Mouse (Mus musculus) embryo, embryonic 11 days (tissue): ENCODE measurements at regions not wholly inside any gene's neighbourhood (a gene's known extent, or its start where the extent isn't known, plus 50 kb on each side); places are given as distances from the start of the nearest gene placed in this dataset.

Source experiments
- DNase-seq: peaks from one replicate; pipeline ENCODE4 v3.0.0-alpha.2; 2015

DNA sequence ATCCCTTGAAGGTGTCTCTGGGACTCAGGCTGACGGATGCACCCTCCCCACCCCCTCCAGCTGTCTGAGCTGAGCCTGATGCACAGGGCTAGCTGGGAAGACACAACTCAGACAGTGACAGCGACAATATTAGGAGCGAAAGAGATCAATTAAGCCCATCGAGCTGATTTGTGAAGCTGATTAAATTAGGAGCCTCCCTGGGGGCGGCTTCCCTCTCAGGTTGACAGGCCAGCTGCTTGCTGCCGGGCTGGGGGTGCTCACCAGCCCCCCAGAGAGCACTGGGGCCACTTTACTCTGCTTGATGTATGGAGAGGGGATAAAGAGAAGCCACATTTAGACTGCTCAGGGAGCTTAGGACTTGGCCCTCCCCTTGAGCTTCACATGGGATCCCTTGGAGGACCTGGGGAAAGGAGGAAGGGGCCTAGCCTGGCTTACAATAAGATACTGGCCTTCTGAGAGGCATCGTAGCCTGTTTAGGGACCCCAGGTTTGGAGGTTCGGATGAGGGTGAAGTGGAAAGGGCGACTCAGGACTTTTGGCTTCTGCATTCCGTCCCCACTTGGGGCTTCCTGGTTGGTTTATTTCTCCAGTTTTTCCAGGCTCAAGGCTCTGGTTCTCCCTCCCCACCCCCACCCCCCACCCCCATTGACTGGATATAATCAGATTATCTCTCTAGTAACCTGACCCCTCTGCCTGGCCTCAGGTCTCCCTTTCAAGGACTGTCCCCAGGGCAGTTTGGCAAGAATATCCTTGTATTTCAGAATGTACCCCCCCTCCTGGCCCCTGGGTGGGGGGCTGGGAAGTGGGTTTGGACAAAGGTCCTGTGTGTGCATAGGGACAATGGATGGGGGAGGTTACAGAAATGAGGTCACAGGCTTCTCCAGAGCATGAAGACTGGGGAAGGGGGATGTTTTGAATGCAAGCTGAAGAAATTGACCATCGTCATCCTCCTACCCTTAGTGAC lies 283.4 kb downstream of the Rps24 start:
- DNase-seq: peak; percentile 75

DNA sequence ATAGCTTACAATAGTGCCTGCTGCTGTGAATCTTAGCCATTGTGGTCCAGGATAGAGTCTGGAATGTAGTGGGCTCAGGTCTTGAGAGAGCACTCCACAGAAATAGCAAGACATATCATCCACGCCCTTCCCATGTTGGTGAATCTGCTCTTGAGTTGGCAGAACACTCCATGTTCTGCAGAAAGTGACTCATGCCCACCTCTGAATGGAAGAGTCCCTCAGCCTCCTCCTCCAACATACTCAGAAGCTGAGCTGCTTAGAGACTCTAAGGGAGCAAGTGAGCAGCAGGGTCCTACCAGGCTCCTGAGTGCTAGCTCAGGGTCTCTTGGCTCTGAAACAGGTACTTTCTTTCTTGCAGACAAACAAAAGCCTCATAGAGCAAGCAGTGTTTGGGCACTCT lies 284.7 kb downstream of the Rps24 start:
- DNase-seq: no peak

GRCm38 (mm10) chr14:24772129-24772528 lies 285.2 kb downstream of the Rps24 start:
- DNase-seq: no peak

GRCm38 (mm10) chr14:24778748-24779630 lies 292.1 kb downstream of the Rps24 start:
- peak; percentile 93 for DNase-seq

GRCm38 (mm10) chr14:24781674-24782073 lies 294.7 kb downstream of the Rps24 start:
- no peak for DNase-seq

GRCm38 (mm10) chr14:24783889-24784288 lies 297.0 kb downstream of the Rps24 start:
- DNase-seq: no peak

DNA sequence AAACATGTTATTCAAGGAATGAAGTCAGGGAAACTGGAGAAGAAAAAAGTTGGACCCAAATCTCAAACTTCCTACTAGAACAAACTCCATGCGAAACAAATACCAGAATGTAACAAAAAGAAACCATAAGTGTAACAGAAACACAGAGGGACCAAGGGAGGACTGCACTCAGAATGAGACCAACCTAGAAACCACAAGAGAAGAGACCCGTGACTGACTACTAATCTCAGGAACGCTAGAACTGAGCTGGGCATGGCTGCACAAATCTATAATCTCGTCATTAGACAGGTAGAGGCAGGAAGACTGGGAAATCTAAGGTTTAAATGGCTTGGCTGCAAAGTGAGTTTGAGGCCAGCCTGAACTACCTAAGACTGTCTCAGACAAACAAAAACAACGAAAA lies 298.5 kb downstream of the Rps24 start:
- no peak for DNase-seq

DNA sequence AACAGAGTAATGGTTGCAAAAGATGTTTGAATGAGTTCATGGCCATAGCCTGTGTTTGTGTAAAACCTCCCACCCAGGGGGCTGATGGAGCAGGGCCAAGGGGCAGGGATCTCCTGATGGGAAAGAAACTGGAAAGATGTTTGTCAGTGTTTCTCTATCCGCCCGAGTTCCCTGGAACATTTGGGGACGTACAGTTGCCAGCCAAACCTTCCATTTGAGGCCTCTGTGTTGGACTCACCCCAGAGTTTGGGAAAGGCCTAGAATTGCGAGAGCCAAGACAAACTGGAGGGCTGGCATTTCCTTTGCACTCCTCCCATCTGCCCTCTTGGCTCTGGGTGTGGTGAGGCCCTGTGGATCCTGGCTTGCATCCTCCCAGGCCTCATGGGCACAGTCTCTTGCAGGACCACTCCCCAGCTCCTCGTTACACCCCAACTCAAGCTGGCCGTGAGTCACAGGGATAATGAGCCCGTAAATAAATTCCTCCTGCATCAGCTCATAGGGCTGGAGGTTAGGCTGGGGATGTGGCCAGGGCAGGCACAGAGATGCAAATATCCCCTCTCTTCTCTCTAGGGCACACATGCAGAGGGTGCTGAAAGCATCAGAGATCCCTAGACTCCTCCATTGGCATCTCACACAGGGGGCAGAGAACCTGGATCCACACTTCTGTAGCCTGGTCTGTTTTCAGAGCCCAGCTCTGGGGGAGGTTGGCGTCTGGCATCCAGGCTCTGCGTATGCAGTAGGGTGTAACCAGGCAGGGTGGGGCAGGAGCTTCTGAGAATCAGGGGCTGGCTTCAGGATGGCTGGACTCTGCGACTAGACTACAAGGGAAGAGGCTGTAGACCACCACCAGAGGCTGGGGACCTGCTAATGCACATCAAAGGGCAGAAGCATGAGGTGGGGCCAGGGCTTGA lies 306.7 kb downstream of the Rps24 start:
- no peak for DNase-seq

DNA sequence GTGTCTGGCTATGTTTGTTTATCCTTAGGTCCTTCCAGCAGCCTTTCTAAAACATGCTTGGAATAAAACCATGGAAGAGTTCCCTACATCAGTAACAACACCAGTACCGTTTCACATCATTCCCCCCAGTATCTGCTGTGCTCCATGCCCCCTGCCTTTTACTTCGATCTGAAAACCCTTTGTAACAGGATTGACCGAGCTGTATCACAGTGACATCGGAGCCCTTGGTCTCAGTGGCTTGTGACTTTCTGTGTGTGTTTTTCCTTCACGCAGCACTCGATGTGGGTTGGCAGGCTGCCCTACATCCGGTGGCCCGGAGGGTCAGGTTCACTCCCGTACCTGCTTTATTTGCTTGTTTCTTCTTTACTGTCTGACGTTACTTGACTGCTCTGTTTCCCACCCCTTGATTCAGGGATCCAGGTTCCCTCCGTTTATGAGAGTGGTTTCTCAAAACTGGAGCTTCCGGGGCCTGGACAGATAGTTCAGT lies 307.5 kb downstream of the Rps24 start:
- no peak for DNase-seq

DNA sequence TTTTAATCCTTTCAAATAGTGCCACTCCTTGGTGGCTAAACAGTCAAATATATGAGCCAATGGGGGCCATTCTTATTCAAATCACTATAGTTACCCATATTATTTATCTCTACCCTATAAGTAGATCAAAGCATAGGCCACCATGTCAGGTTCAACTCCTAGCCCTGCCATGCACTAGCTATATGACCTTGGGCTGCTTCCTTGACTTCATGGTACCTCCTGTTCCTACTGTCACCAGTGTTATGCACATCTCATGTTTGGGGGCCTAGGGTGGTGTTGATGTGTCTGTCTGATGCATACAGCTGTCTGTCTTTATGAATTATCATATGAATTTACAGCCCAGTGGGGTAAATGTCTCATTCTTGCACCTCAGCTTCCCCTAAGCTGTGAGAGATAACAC lies 310.6 kb downstream of the Rps24 start:
- DNase-seq: no peak

DNA sequence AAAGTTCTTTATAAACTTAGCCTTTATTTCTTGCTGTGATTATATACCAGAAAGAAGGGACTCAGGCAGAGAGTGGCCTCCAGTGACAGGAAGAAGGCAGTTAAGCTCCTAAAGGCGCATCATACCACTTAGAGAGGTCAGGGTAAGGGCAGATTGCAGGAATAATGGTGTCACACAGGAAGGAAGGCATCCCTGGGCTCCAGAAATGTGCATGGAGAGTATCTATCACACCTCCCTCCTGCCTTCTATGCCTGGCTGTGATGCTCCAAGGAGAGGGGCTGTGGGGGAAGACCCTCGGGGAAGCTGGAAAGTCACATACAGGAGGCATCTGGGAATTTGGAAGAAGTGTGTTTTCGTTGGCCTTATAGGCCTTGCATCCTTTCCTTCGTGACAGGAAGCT lies 311.1 kb downstream of the Rps24 start:
- no peak for DNase-seq

DNA sequence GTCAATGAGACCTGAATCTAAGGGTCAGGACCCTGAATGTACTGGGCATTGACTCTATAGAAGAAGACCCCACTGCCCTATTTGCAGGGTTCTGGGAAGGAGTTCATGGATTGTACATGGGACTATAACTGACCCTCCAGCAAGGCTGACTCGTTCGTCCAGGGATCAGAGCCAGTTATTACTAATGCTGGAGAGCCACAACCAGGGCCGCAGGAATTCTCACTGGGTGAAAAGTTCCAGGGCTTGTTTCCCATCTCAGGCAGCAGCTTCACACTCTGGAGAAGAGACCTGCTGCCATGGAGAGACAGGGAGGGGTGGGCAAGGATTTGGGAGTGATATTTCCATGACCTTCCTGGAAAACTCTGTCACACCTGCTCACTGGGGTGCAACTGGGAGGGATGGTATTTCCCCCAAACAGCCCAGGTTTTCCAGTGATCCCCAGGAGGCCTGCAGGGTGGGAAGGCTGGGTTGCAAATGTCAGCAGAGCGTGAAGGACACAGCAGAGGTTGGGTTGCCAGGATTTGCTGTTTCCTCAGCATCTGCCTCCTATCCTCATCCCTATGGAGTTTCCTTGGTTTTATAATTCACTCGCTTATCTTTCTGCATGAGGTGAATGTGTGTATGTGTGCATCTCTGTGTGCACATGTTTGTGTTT lies 316.2 kb downstream of the Rps24 start:
- no peak for DNase-seq

DNA sequence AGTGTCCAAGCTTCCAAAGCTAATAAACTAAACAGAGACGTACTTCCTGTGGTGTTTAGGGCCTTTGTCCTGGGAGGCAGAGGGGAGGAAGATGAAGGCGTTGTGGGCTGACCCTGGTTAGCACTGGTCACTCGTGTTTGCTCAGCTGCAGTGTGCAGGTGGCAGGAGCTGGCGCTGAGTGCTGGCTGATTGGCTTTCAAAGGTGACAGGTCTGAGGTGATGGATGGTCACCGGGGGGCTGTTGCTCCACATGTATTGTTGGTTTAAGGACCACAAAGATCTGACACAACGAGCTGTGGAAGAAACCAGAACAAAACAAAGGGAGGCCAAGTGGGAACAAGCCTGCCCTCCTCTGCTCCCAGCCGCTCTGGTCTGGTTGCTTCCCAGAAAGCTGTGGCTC lies 320.1 kb downstream of the Rps24 start:
- peak; percentile 65 for DNase-seq

DNA sequence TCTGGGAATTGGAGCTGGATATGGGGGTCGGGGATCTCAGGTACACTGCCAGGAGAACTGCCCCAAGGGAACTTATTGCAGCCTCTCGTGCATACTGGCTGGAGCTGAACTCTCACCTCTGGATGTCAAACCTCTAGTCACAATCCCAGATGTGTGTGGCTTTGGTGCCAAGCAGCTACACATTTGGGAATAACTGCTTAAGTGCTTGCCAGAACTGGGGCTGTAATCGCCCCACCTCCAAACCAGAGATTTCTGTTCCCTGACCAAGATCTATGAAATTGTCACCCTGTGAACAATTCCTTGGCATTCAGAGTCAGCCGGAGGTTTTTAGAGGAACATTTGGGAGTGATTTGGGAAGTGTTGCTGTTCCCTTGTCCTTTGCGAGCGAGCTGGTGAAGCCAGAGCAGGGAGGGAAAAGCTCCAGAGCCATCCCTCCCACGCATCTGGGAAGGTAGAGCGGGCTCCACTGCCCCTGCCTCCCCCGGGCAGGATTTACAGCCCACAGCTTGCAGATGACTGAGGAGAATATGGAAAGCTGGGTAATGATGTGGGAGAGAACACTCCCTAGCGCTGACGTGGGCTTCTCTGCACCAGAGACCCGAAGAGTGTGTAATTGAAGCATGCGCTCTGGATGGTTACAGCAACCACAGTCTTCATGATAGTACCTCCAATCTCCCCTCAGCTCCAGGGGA lies 336.1 kb downstream of the Rps24 start:
- no peak for DNase-seq

GRCm38 (mm10) chr14:24824351-24824750 lies 337.4 kb downstream of the Rps24 start:
- no peak for DNase-seq

DNA sequence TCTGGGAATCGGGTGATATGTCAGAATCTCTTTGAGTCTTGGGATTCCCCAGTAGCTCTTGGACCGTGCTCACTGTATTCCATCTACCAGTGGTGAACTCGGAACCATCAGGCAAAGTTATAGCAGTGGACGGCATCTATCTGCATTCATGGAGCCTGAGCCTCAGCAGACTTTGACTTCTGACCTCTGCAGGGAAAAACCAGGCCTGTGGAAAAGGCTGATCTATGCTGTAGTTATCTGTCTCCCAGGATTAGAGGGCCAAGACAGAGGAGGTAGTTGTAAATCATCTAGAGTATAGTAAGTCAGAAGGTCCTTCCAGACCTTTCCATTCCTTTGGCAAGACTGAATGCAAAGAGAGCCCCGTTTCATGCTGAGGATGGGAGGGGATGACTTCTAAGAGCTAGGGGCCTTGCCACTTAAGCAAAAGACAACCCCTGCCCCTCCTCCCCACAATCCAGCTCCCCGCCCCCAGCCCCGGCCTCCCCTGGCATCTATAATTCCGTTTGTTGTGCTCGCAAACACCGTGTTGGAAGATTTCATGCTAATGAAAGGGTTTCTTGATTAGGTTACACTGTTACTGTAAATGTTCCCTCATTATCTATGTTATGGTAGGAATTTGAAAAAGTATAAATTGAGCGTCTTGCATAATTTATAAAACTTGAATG lies 338.9 kb downstream of the Rps24 start:
- peak; percentile 51 for DNase-seq

DNA sequence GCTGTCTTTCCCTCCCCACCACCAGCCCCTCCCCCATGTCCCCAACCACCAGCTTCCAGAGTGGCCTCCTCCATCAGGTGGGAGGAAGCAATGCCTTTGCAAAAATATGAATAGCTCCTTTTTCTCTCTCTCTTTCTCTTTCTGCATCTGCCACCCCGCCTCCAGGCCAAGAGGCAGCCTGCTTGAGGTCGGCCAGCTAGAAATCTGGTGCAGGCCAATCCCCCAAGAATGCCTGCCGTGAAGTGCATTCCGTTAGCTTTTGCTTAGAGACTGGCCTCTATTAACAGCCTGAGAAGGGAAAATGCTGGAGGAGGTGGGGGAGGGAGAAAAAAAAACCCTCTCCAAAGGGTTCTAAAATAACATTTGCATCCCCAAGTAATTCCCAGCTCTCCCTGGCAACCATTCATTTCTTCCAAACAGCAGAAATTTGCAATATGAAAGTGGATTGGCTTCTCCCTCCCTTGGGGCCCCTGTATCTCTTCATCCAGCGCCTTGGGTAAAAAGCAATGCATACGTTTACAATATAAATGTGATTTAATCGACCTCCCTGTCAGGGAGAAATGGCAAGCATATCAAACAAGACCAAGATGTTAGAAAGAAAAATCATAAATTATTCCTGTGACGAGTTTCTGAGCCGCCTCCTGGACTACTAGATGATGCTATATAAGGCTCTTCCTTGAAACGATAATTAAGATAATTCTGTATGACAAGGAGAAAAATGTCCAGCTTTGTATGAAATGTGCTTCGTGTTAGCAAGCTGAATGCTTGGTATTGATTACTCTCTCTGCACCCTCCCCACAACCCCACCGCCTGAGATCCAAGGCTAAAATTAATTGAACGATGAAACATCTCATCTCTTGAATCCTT lies 339.8 kb downstream of the Rps24 start:
- peak; percentile 81 for DNase-seq

- peak; percentile 82 for DNase-seq
Measured at GRCm38 (mm10) chr14:24827381-24828031, 340.6 kb downstream of the Rps24 start.

- peak; percentile 76 for DNase-seq
Measured at GRCm38 (mm10) chr14:24829001-24829400, 342.1 kb downstream of the Rps24 start.
